Mouse (Mus musculus): ENCODE results near the gene Prox2.

GRCm38 (mm10) chr12:85051218-85051617 lies 59.3 kb downstream of the Prox2 start:
- TF ChIP-seq POLR2A (IDR thresholded peaks at IDR 0.05; ENCODE audit: borderline replicate concordance, control insufficient read depth, low read depth, low read length) (no peak), CTCF (IDR thresholded peaks at IDR 0.05; ENCODE audit: control insufficient read depth, insufficient read depth, low read length) (no peak)

Data from bone marrow, adult 2 months (tissue).